Mouse (Mus musculus) cerebellum, adult 8-10 months (tissue): ENCODE results near the gene Eif2s3x.
A peak's percentile ranks its signal among the peaks of the same experiment; 100 is the strongest.
"Not testable (repeated sequence)": the region's sequence is repeated elsewhere in the genome, so short reads cannot be mapped to it uniquely, and the experiment has no call there.

Source experiments
- DNase-seq: peaks from one replicate; pipeline ENCODE4 v3.0.0; 2022

Gene Eif2s3x

GRCm38 (mm10) chrX:94212597-94213321, at the start of gene Eif2s3x:
TSS of gene Eif2s3x (minus strand) at chrX:94212862.
- peak; percentile 93 for DNase-seq

GRCm38 (mm10) chrX:94235601-94236000, 22.9 kb upstream of the Eif2s3x start:
- DNase-seq = no peak

GRCm38 (mm10) chrX:94235190-94235555, 22.5 kb upstream of the Eif2s3x start:
- peak; percentile 25 for DNase-seq

- peak; percentile 70 for DNase-seq
These were observed 22.0 kb upstream of the Eif2s3x start, which contains the start of gene Klhl15 for GRCm38 (mm10) chrX:94234532-94235189. TSS of gene Klhl15 (plus strand) at chrX:94234599.

- DNase-seq = no peak
These were observed 21.4 kb upstream of the Eif2s3x start for GRCm38 (mm10) chrX:94233936-94234531.

GRCm38 (mm10) chrX:94233432-94233831, 20.8 kb upstream of the Eif2s3x start:
- no peak for DNase-seq

- peak; percentile 28 for DNase-seq
These were observed 722 bp upstream of the Eif2s3x start for GRCm38 (mm10) chrX:94213384-94213783.

GRCm38 (mm10) chrX:94212264-94212596, 432 bp downstream of the Eif2s3x start:
- no peak for DNase-seq

- peak; percentile 39 for DNase-seq
These were observed 14.9 kb downstream of the Eif2s3x start for GRCm38 (mm10) chrX:94197789-94198188.

GRCm38 (mm10) chrX:94193901-94194300, 18.8 kb downstream of the Eif2s3x start:
- not testable (repeated sequence) for DNase-seq

GRCm38 (mm10) chrX:94185156-94185555, 27.5 kb downstream of the Eif2s3x start:
- no peak for DNase-seq

GRCm38 (mm10) chrX:94183814-94184213, 28.8 kb downstream of the Eif2s3x start:
- no peak for DNase-seq

- peak; percentile 92 for DNase-seq
These were observed 34.8 kb downstream of the Eif2s3x start for GRCm38 (mm10) chrX:94177715-94178340.

GRCm38 (mm10) chrX:94169348-94169747, 43.3 kb downstream of the Eif2s3x start:
- DNase-seq = no peak

GRCm38 (mm10) chrX:94152251-94152830, 60.3 kb downstream of the Eif2s3x start:
- no peak for DNase-seq

GRCm38 (mm10) chrX:94150471-94150870, 62.2 kb downstream of the Eif2s3x start:
- no peak for DNase-seq

GRCm38 (mm10) chrX:94142004-94142771, 70.5 kb downstream of the Eif2s3x start:
- DNase-seq = no peak

GRCm38 (mm10) chrX:94140080-94140479, 72.6 kb downstream of the Eif2s3x start:
- DNase-seq = no peak
